Comparison of ENCODE assay signal across 10 mouse cellular contexts in genomic region chr9:65859656-65860055, GRCm38 (mm10).
"Had no signal": no experiment of that assay in that cellular context is flagged by ENCODE, and none has a peak within 500 bp of the region (broad histone marks: within the 10 kb centered on the region; RNA-seq: fewer than 3 reads in every experiment).

No protein-coding gene starts in this region.

- ATAC-seq: liver, postnatal 0 days had no signal

- DNase-seq: kidney, postnatal 10 days; kidney, postnatal 4 days; liver; liver, embryonic 13.5 days; liver, postnatal 0 days; lung, postnatal 14 days; right cerebral cortex, postnatal 4 days; spleen, adult 18-20 months; thymus, adult 18-20 months; thymus, postnatal 25 days had no signal
